Mouse (Mus musculus): ENCODE measurements at regions not wholly inside any gene's neighbourhood (a gene's known extent, or its start where the extent isn't known, plus 50 kb on each side); places are given as distances from the start of the nearest gene placed in this dataset.

GRCm38 (mm10) chr15:36345413-36345812, 662.2 kb downstream of the Zfp706 start:
- no peak for DNase-seq

GRCm38 (mm10) chr15:36339971-36340550, 667.5 kb downstream of the Zfp706 start:
- DNase-seq, result no peak

- DNase-seq, result no peak
Measured at GRCm38 (mm10) chr15:36338766-36339165, 668.8 kb downstream of the Zfp706 start.

- no peak for DNase-seq
Measured at GRCm38 (mm10) chr15:36336857-36337256, 670.7 kb downstream of the Zfp706 start.

GRCm38 (mm10) chr15:36335116-36335515, 672.5 kb downstream of the Zfp706 start:
- no peak for DNase-seq

- no peak for DNase-seq
Measured at GRCm38 (mm10) chr15:36334436-36335113, 673.0 kb downstream of the Zfp706 start.

DNA sequence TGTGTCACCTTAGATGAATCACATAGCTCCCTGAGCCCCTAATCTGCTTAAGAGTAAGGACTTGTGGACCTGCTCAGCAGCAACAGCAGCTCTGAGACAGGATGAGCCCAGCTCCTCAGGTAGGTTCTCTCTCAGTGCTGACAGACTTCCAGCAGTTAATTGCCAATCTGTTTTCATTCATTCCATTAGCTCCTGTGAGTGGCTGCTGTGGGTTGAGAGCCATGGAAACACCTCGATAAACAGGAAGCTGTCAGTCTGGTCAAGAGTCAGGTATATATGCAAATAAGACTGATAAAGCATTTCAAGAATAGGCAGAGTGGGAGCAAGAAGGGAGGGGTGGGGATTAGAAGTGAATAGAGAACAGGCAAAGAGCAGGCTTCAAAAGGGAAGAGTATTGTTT, 673.7 kb downstream of the Zfp706 start:
- DNase-seq, result peak; percentile 7

- no peak for DNase-seq
Measured at GRCm38 (mm10) chr15:36333265-36333664, 674.3 kb downstream of the Zfp706 start.

Measured in retina, postnatal 1 day (tissue).